Mouse (Mus musculus) megakaryocyte progenitor cell, adult 5-6 weeks (primary cell): ENCODE measurements around the gene C9orf72. TPM values are rescaled to one million over a fixed set of nuclear protein-coding genes. Genes with fewer than 3 reads are reported as not detected.

Source experiments
- ATAC-seq: replicated peaks from 2 replicates; pipeline ENCODE4 v1.8.0; 2016; ENCODE audit warnings: mild to moderate bottlenecking, moderate TSS enrichment, inconsistent platforms; ENCODE audit not compliant: poor library complexity
- total RNA-seq, 2 experiments: library from RNA; stranded (forward) in 1 of 2; stranded (reverse) in 1 of 2; fragments of 157-497, 149-512 nt in 1 of 2; fragments of 200-1000 nt in 1 of 2; gene quantifications; 2 replicates each; pipeline versions ENCODE4 v1.2.3 to v1.2.4; 2015 to 2017

C9orf72 gene
- total RNA-seq, 2 experiments from 2014 or later, result 3.0 to 6.2 TPM

- no peak for ATAC-seq
Measured at GRCm38 (mm10) chr4:35177926-35178645, 47.9 kb downstream of the C9orf72 start.

GRCm38 (mm10) chr4:35175566-35175965 lies 50.4 kb downstream of the C9orf72 start:
- ATAC-seq, result no peak

- no peak for ATAC-seq
Measured at GRCm38 (mm10) chr4:35173551-35173950, 52.4 kb downstream of the C9orf72 start.

- no peak for ATAC-seq
Measured at GRCm38 (mm10) chr4:35172471-35172870, 53.5 kb downstream of the C9orf72 start.

GRCm38 (mm10) chr4:35169571-35170125 lies 56.3 kb downstream of the C9orf72 start:
- ATAC-seq, result no peak

GRCm38 (mm10) chr4:35167855-35168254 lies 58.1 kb downstream of the C9orf72 start:
- no peak for ATAC-seq

GRCm38 (mm10) chr4:35165947-35166346 lies 60.0 kb downstream of the C9orf72 start:
- ATAC-seq, result peak; percentile 68

GRCm38 (mm10) chr4:35165275-35165674 lies 60.7 kb downstream of the C9orf72 start:
- peak; percentile 47 for ATAC-seq

- peak; percentile 49 for ATAC-seq
Measured at GRCm38 (mm10) chr4:35157815-35158214, 68.2 kb downstream of the C9orf72 start.

- peak; percentile 82 for ATAC-seq
Measured at GRCm38 (mm10) chr4:35156751-35157611, 69.0 kb downstream of the C9orf72 start, which contains the start of gene Mob3b. Gene Mob3b, minus strand, starts transcription at chr4:35157484.

- peak; percentile 52 for ATAC-seq
Measured at GRCm38 (mm10) chr4:35156149-35156611, 69.8 kb downstream of the C9orf72 start.

GRCm38 (mm10) chr4:35155132-35155922 lies 70.6 kb downstream of the C9orf72 start:
- ATAC-seq, result peak; percentile 23

- ATAC-seq, result no peak
Measured at GRCm38 (mm10) chr4:35154051-35154450, 71.9 kb downstream of the C9orf72 start.

- ATAC-seq, result no peak
Measured at GRCm38 (mm10) chr4:35151756-35152155, 74.2 kb downstream of the C9orf72 start, which contains the start of gene Ifnk. Gene Ifnk, plus strand, starts transcription at chr4:35152056.

- no peak for ATAC-seq
Measured at GRCm38 (mm10) chr4:35150706-35151105, 75.3 kb downstream of the C9orf72 start.

- ATAC-seq, result no peak
Measured at GRCm38 (mm10) chr4:35148326-35148725, 77.6 kb downstream of the C9orf72 start.

GRCm38 (mm10) chr4:35146597-35146996 lies 79.4 kb downstream of the C9orf72 start:
- ATAC-seq, result no peak

GRCm38 (mm10) chr4:35145726-35146125 lies 80.2 kb downstream of the C9orf72 start:
- ATAC-seq, result no peak

- ATAC-seq, result no peak
Measured at GRCm38 (mm10) chr4:35143472-35144102, 82.4 kb downstream of the C9orf72 start.
